Mouse (Mus musculus) liver, postnatal 0 days (tissue): ENCODE measurements at regions not wholly inside any gene's neighbourhood (a gene's known extent, or its start where the extent isn't known, plus 50 kb on each side); places are given as distances from the start of the nearest gene placed in this dataset.

Experiments
- ATAC-seq: fragments of 200-750 bp; cut with Nextera tagmentation; 2 replicates; pipeline ENCODE4 v1.8.0; 2017; ENCODE audit warnings: mild to moderate bottlenecking, moderate library complexity
- DNase-seq: peaks from one replicate; pipeline ENCODE4 v3.0.0-alpha.2; 2016
- H3K27ac ChIP-seq: fragments of 300-500 bp; sonication (generic); 2 replicates; pipeline ENCODE4 v1.5.1; 2014; ENCODE audit warnings: antibody characterized with exemption, moderate library complexity, mild to moderate bottlenecking, low read depth
- H3K27me3 ChIP-seq: fragments of 300-500 bp; sonication (generic); 2 replicates; pipeline ENCODE4 v1.6.1; 2014; ENCODE audit warnings: low read length, control low read depth, mixed read lengths; ENCODE audit not compliant: insufficient read depth
- H3K36me3 ChIP-seq: fragments of 300-500 bp; sonication (generic); replicated peaks from 2 replicates; pipeline ENCODE4 v1.6.1; 2014; ENCODE audit warnings: mild to moderate bottlenecking, control low read depth, low read length, moderate library complexity, mixed read lengths; ENCODE audit not compliant: insufficient read depth
- H3K4me1 ChIP-seq: fragments of 300-500 bp; sonication (generic); 2 replicates; pipeline ENCODE4 v1.6.1; 2014; ENCODE audit warnings: antibody characterized with exemption, mild to moderate bottlenecking, control low read depth; ENCODE audit not compliant: insufficient read depth
- H3K4me2 ChIP-seq: fragments of 300-500 bp; sonication (generic); 2 replicates; pipeline ENCODE4 v1.6.1; 2014; ENCODE audit warnings: low read depth, mild to moderate bottlenecking, low read length, moderate library complexity, mixed read lengths
- H3K4me3 ChIP-seq: fragments of 300-500 bp; sonication (generic); 2 replicates; pipeline ENCODE4 v1.5.1; 2014; ENCODE audit warnings: low read depth, low read length
- H3K9ac ChIP-seq: fragments of 300-500 bp; sonication (generic); replicated peaks from 2 replicates; pipeline ENCODE4 v1.6.1; 2014; ENCODE audit warnings: mild to moderate bottlenecking, moderate library complexity
- H3K9me3 ChIP-seq: fragments of 300-500 bp; sonication (generic); 2 replicates; pipeline ENCODE4 v1.6.1; 2016; ENCODE audit warnings: mild to moderate bottlenecking, control low read depth, low read length, mixed read lengths
- CTCF ChIP-seq: sonication (generic); IDR thresholded peaks from 2 replicates; pipeline ENCODE4 v1.5.1; 2016; ENCODE audit warnings: antibody characterized with exemption, low read depth
- EP300 ChIP-seq: IDR thresholded peaks from 2 replicates; pipeline ENCODE4 v1.6.1; 2016; ENCODE audit warnings: antibody characterized with exemption, low read depth, mild to moderate bottlenecking
- WGBS: fragments of 180-500 bp; shearing (Covaris S2); extraction: QIAGEN DNeasy Blood & Tissue Kit; methylation state at CpG from one replicate; pipeline ENCODE4 v1.1.7; 2014; ENCODE audit not compliant: insufficient replicate concordance; 5-methylcytosine and 5-hydroxymethylcytosine counted together

DNA sequence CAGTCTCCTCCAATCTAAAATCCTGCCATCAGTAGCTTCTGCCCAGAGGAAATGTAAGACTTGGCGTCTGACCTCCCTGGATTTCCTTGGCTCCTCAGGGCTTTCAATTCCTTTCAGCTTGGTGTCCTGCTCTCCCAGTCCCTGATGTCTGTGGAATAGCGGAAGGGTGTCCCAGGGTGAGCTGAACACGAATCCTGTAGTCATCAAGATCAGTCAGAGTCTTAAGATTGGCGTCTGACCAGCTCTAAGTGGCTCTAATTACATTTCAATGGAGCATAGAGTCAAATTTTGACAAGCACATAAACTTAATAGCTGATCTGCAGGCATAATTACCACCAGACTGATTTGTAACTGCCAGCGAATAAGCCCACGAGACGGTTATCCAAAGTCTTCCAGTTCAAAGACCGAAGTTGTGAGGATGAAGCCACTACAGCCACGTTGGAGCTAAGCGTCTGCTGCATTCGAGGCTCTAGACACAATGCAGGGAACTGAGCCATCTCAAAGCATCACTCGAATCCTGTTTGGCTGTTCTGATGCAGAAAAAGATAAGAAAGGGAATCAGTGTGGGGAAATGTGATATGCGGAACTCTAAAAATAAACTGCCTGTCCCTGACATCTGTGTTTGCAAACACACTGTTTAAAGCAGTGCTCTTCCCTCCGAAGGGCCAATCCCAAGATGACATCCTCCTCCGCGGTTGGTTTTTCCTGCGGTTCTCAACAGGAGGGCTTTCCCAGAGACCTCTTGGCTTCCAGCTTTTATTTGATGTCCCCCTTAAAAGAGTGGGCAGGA is 143.3 kb downstream of the Kdr start:
- DNase-seq (no peak), ATAC-seq (no peak)
- H3K4me1 ChIP-seq = no peaks in the 10 kb centered on the region; the same call in none of the 2 replicates
- 0 out of 2 replicates have a peak overlapping the region, but pooled peaks have one; percentile 24 for H3K27ac ChIP-seq
- 25% methylated on average over 17 of the region's 17 CpGs for WGBS
- no peaks in the 10 kb centered on the region for H3K36me3 ChIP-seq
- TF ChIP-seq CTCF = no peak
- no peak for TF ChIP-seq EP300
- H3K9me3 ChIP-seq = no peaks in the 10 kb centered on the region
- H3K9ac ChIP-seq = no peak overlapping the region
- H3K4me3 ChIP-seq = peak overlapping the region; percentile 11; the same call in 1 of the 2 replicates
- H3K4me2 ChIP-seq = peak overlapping the region; percentile 61
- H3K27me3 ChIP-seq = no peaks in the 10 kb centered on the region

GRCm38 (mm10) chr5:75832341-75832740 is 145.9 kb downstream of the Kdr start:
- Histone ChIP-seq H3K9ac (no peak overlapping the region), H3K4me2 (no peak overlapping the region), H3K36me3 (no peaks in the 10 kb centered on the region), H3K27me3 (no peaks in the 10 kb centered on the region), H3K9me3 (no peaks in the 10 kb centered on the region), H3K27ac (no peak overlapping the region), H3K4me1 (no peaks in the 10 kb centered on the region; the same call in none of the 2 replicates), H3K4me3 (no peak overlapping the region)
- DNase-seq (no peak), ATAC-seq (no peak)
- 71% methylated on average over 5 of the region's 5 CpGs for WGBS
- TF ChIP-seq CTCF (no peak), EP300 (no peak)

DNA sequence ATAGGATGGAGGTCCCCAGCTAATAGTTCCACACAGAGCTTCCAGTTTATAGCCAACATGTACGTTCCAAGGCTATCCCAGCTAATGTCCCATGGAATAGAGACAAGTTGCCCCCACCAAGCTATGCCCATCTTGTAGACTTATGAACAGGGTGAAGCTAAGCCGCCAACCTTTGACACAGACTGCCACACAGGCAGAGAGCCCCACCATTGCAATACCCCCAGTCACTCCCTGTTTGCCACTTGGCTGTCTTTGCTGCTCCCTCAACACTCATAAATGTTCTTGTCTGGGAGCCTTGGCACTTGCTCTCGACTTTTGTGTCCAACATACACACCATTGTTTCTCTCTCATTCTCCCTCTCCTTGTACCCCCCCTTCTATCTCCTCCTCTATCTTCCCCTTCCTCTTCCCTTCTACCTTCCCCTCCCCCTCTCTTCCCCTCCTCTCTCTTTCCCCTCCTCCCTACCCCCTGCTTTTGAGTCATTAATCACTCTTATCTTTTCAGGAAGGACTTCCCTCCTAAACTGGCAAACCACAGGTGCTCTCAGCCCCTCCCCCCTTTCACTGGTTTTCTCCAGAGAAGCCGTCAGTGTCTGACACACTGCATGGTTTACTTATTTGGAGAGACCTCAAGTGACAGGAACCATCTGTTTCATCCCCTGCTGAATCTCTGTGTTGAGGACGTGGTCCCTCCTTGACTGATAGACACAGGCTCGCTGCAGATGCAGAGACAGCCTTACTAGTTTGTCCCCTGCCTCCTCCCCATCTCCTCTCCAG is 148.2 kb downstream of the Kdr start:
- H3K36me3 ChIP-seq = no peaks in the 10 kb centered on the region
- no peaks in the 10 kb centered on the region for H3K27me3 ChIP-seq
- no peak overlapping the region for H3K4me3 ChIP-seq
- H3K4me2 ChIP-seq = no peak overlapping the region
- TF ChIP-seq EP300 (no peak), CTCF (no peak)
- H3K4me1 ChIP-seq = peaks cover 11% of the 10 kb centered on the region
- no peaks in the 10 kb centered on the region for H3K9me3 ChIP-seq
- WGBS = 31% methylated on average over 6 of the region's 6 CpGs
- no peak overlapping the region for H3K27ac ChIP-seq
- H3K9ac ChIP-seq = no peak overlapping the region
- no peak for DNase-seq
- ATAC-seq = peak; percentile 36; the same call in 1 of the 2 replicates

GRCm38 (mm10) chr5:75828332-75828731 is 149.9 kb downstream of the Kdr start:
- no peak for TF ChIP-seq EP300
- no peak for TF ChIP-seq CTCF
- Histone ChIP-seq H3K4me1 (peaks cover 11% of the 10 kb centered on the region), H3K27ac (no peak overlapping the region), H3K4me3 (no peak overlapping the region), H3K9me3 (no peaks in the 10 kb centered on the region), H3K36me3 (no peaks in the 10 kb centered on the region), H3K4me2 (no peak overlapping the region), H3K27me3 (no peaks in the 10 kb centered on the region), H3K9ac (no peak overlapping the region)
- DNase-seq (no peak), ATAC-seq (no peak)
- 67% methylated on average over 5 of the region's 5 CpGs for WGBS

GRCm38 (mm10) chr5:75826283-75827098 is 151.8 kb downstream of the Kdr start:
- Histone ChIP-seq H3K9me3 (no peaks in the 10 kb centered on the region), H3K36me3 (no peaks in the 10 kb centered on the region), H3K4me1 (peaks cover 11% of the 10 kb centered on the region), H3K9ac (no peak overlapping the region), H3K4me2 (no peak overlapping the region), H3K27ac (peak overlapping the region; percentile 26; the same call in 1 of the 2 replicates), H3K27me3 (no peaks in the 10 kb centered on the region), H3K4me3 (no peak overlapping the region)
- DNase-seq = no peak
- WGBS = 12% methylated on average over 10 of the region's 10 CpGs
- TF ChIP-seq CTCF (no peak), EP300 (peak; percentile 68)
- peak; percentile 47; the same call in 1 of the 2 replicates for ATAC-seq
